26 mouse cellular contexts compared by ENCODE assay signal in genomic region chr11:48835923-48836322, GRCm38 (mm10). TPM values are rescaled to one million over a fixed set of nuclear protein-coding genes. Genes with fewer than 3 reads are reported as not detected.
DNase-seq lines count a peak whose midpoint lies in the region; ATAC-seq and TF ChIP-seq lines count a peak whose summit lies in the region.
"Had no signal": no experiment of that assay in that cellular context is flagged by ENCODE, and none has a peak within 500 bp of the region (broad histone marks: within the 10 kb centered on the region; RNA-seq: fewer than 3 reads in every experiment).

No protein-coding gene starts in this region.

- in situ Hi-C loops in ES-E14 (cut with MboI; ENCODE audit: low sequenced_read_pairs in 2 of 2, unreplicated experiment in 2 of 2) = no loop called here

- no peak for ATAC-seq in CD4-positive, CD25-positive, alpha-beta regulatory T cell, adult 4 months
- ATAC-seq: forebrain, embryonic 14.5 days; forebrain, postnatal 0 days; hindbrain, postnatal 0 days; inflammation-experienced regulatory T-cells, adult 6 months; Patski had no signal

- H3K27ac ChIP-seq in ES-E14 (ENCODE audit: insufficient read depth, low read depth, low read length, poor library complexity, severe bottlenecking) = no peak overlapping the region
- H3K27ac ChIP-seq: embryonic facial prominence, embryonic 12.5 days; embryonic facial prominence, embryonic 15.5 days; heart, adult 2 months; heart, embryonic 10.5 days; heart, embryonic 13.5 days; hindbrain, embryonic 14.5 days; hindbrain, postnatal 0 days had no signal

- H3K9ac ChIP-seq in ES-E14 (ENCODE audit: insufficient read depth, low read depth, low read length, poor library complexity, severe bottlenecking) = no peak overlapping the region
- H3K9ac ChIP-seq: embryonic facial prominence, embryonic 12.5 days; embryonic facial prominence, embryonic 15.5 days; forebrain, postnatal 0 days; heart, embryonic 13.5 days; hindbrain, embryonic 14.5 days had no signal

- H3K9me3 ChIP-seq in ES-E14 (ENCODE audit: control insufficient read depth, insufficient read depth, low read depth, low read length) = no peaks in the 10 kb centered on the region
- H3K9me3 ChIP-seq: embryonic facial prominence, embryonic 12.5 days; embryonic facial prominence, embryonic 15.5 days; heart, embryonic 10.5 days; heart, embryonic 13.5 days had no signal

- peak; percentile 32 for DNase-seq in kidney, adult 9 months
- DNase-seq in kidney, adult 11 months = no peak
- DNase-seq in right cerebral cortex, postnatal 4 days = peak; percentile 29
- no peak for DNase-seq in right cerebral cortex, postnatal 25 days
- DNase-seq in ES-E14 (ENCODE audit: low read depth, low spot score) = no peak
- no peak for DNase-seq in urinary bladder, postnatal 36 days (ENCODE audit: low spot score in 2 of 2)
- DNase-seq: adrenal gland, adult 2 months; cerebellum, adult 11 months; cerebellum, adult 2 months; cerebellum, adult 9-11 months; cerebellum, postnatal 25 days; forebrain, postnatal 0 days; gastrocnemius, postnatal 36 days; heart, adult 2 months; heart, postnatal 14 days; heart, postnatal 4 days had no signal

- H3K36me3 ChIP-seq in ES-E14 (ENCODE audit: control insufficient read depth, insufficient read depth, low read length, poor library complexity, severe bottlenecking) = no peaks in the 10 kb centered on the region
- H3K36me3 ChIP-seq: embryonic facial prominence, embryonic 12.5 days; embryonic facial prominence, embryonic 15.5 days; heart, embryonic 10.5 days; heart, embryonic 13.5 days had no signal

- H3K4me1 ChIP-seq in ES-E14 (ENCODE audit: control insufficient read depth in 2 of 2, insufficient read depth in 2 of 2, low read length in 2 of 2, poor library complexity in 1 of 2) = peaks cover 0 to 14% of the 10 kb centered on the region in 2 experiments; a peak in 2 of 4 replicates

- H3K4me3 ChIP-seq in ES-E14 (ENCODE audit: insufficient read depth in 1 of 2, low read depth in 1 of 2, low read length in 2 of 2, poor library complexity in 1 of 2, severe bottlenecking in 1 of 2) = no peak overlapping the region
- H3K4me3 ChIP-seq: embryonic facial prominence, embryonic 12.5 days; heart, adult 2 months had no signal

TF ChIP-seq in ES-E14, 5 proteins besides CTCF, POLR2A, EP300 and RAD21:
- TF ChIP-seq HCFC1 (IDR thresholded peaks at IDR 0.05; ENCODE audit: borderline replicate concordance, insufficient read depth, low read length) (no peak), ZNF384 (IDR thresholded peaks at IDR 0.05; ENCODE audit: low read depth, low read length) (peak; percentile 85), CHD2 (IDR thresholded peaks at IDR 0.05; ENCODE audit: low read depth, low read length) (no peak), MAFK (IDR thresholded peaks at IDR 0.05; ENCODE audit: insufficient read depth, low read depth, low read length) (no peak), ZC3H11A (IDR thresholded peaks at IDR 0.05; ENCODE audit: borderline replicate concordance, low read depth, low read length) (no peak)

RNA-seq across cellular contexts. Expression of gene Gm12184, which starts 9.5 kb away (rescaled TPM):
- 11.4 and 12.2 TPM in 2 replicates for total RNA-seq in ES-E14 (2012; rRNA removed)
- polyA plus RNA-seq in CD4-positive, CD25-positive, alpha-beta regulatory T cell, adult 4 months (2017; shearing (Covaris generic)) = 1 to 10 TPM in 1 of 2 experiments, under 1 TPM in 1; 0.92 to 4.1 TPM

RNA-seq across cellular contexts. Expression of gene Trim7, which starts 10.0 kb away (rescaled TPM):
- 5.9 and 6.1 TPM in 2 replicates for total RNA-seq in ES-E14 (2012; rRNA removed)
- polyA plus RNA-seq in CD4-positive, CD25-positive, alpha-beta regulatory T cell, adult 4 months (2017; shearing (Covaris generic)) = 1 to 10 TPM in 1 of 2 experiments, under 1 TPM in 1; 0.77 to 2.1 TPM

RNA-seq across cellular contexts. Expression of gene Trim41, which starts 18.8 kb away (rescaled TPM):
- total RNA-seq in ES-E14 (2012; rRNA removed) = 47.8 and 52.8 TPM in 2 replicates
- polyA plus RNA-seq in CD4-positive, CD25-positive, alpha-beta regulatory T cell, adult 4 months (2017; shearing (Covaris generic)) = 1 to 10 TPM; 2.0 to 3.7 TPM

RNA-seq across cellular contexts. Expression of gene Irgm1, which starts 35.6 kb away (rescaled TPM):
- 3.3 and 5.7 TPM in 2 replicates for total RNA-seq in ES-E14 (2012; rRNA removed)
- 100 to 1,000 TPM; 189 to 229 TPM for polyA plus RNA-seq in CD4-positive, CD25-positive, alpha-beta regulatory T cell, adult 4 months (2017; shearing (Covaris generic))

RNA-seq across cellular contexts. Expression of gene Rack1, which starts 35.8 kb away (rescaled TPM):
- total RNA-seq in ES-E14 (2012; rRNA removed) = 3,112 and 3,420 TPM in 2 replicates
- polyA plus RNA-seq in CD4-positive, CD25-positive, alpha-beta regulatory T cell, adult 4 months (2017; shearing (Covaris generic)) = 1,000 to 10,000 TPM; 1,099 to 1,661 TPM

Comparison
In these comparisons a context has a peak if more than half of its experiments do, and no peak if none do; other contexts are left out.
1. DNase-seq: peak in kidney, adult 9 months (single experiment) and right cerebral cortex, postnatal 4 days (single experiment); none in kidney, adult 11 months (single experiment), right cerebral cortex, postnatal 25 days (single experiment), ES-E14 (single experiment) and urinary bladder, postnatal 36 days (0 of 2).